Mouse (Mus musculus): ENCODE data around the gene Pon1.

DNA sequence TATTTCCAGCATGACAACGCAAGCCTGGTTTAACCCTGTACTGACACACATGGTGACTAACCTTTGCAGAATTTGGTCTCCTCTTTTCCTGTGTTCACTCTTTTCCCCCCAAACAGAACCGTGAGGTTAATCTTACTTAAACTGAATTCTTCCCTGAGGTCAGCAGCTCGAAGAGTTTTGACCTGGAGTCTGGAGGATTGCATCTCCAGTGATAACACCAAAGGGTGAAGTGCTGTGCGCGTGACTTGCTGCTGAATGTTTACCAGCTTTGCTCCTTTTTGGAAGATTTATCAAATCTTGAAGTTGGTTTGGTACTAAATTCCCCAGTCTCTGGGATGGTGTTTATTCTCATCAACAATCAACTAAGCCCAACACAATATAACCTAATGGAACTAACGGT is 39.0 kb downstream of the Pon1 start:
- no peak for TF ChIP-seq CTCF (IDR thresholded peaks at IDR 0.05; ENCODE audit: insufficient read depth, low read depth, low read length)
- no peak for TF ChIP-seq POLR2A (IDR thresholded peaks at IDR 0.05; ENCODE audit: insufficient read depth, low read depth, low read length)
